Mouse (Mus musculus): ENCODE measurements around the gene 4833427G06Rik. TPM values are rescaled to one million over a fixed set of nuclear protein-coding genes. Genes with fewer than 3 reads are reported as not detected.
A peak's percentile ranks its signal among the peaks of the same experiment; 100 is the strongest.
"Not testable (repeated sequence)": the region's sequence is repeated elsewhere in the genome, so short reads cannot be mapped to it uniquely, and the experiment has no call there.

4833427G06Rik gene
- total RNA-seq (2021), result not detected
- long read RNA-seq, experiment 1, result 0 reads
- long read RNA-seq, experiment 2, result 0 reads

GRCm38 (mm10) chr9:51101756-51102425 is at the start of gene 4833427G06Rik:
Gene 4833427G06Rik, minus strand, starts transcription at chr9:51102078.
- no peak for DNase-seq

- no peak for DNase-seq
Observed at GRCm38 (mm10) chr9:51147294-51147693, 45.4 kb upstream of the 4833427G06Rik start.

GRCm38 (mm10) chr9:51146496-51146895 is 44.6 kb upstream of the 4833427G06Rik start:
- DNase-seq, result no peak

- no peak for DNase-seq
Observed at GRCm38 (mm10) chr9:51144218-51144617, 42.3 kb upstream of the 4833427G06Rik start.

- DNase-seq, result no peak
Observed at GRCm38 (mm10) chr9:51143437-51143836, 41.6 kb upstream of the 4833427G06Rik start.

GRCm38 (mm10) chr9:51140711-51141110 is 38.8 kb upstream of the 4833427G06Rik start:
- no peak for DNase-seq

GRCm38 (mm10) chr9:51139401-51139800 is 37.5 kb upstream of the 4833427G06Rik start:
- not testable (repeated sequence) for DNase-seq

GRCm38 (mm10) chr9:51138301-51138700 is 36.4 kb upstream of the 4833427G06Rik start:
- no peak for DNase-seq

GRCm38 (mm10) chr9:51137836-51138235 is 36.0 kb upstream of the 4833427G06Rik start:
- no peak for DNase-seq

- DNase-seq, result no peak
Observed at GRCm38 (mm10) chr9:51137432-51137831, 35.6 kb upstream of the 4833427G06Rik start.

- DNase-seq, result no peak
Observed at GRCm38 (mm10) chr9:51136985-51137384, 35.1 kb upstream of the 4833427G06Rik start.

GRCm38 (mm10) chr9:51114767-51115166 is 12.9 kb upstream of the 4833427G06Rik start:
- no peak for DNase-seq

GRCm38 (mm10) chr9:51105751-51106150 is 3.9 kb upstream of the 4833427G06Rik start:
- DNase-seq, result no peak

GRCm38 (mm10) chr9:51103808-51104514 is 2.1 kb upstream of the 4833427G06Rik start:
- peak; percentile 8 for DNase-seq

GRCm38 (mm10) chr9:51102963-51103807 is 1.3 kb upstream of the 4833427G06Rik start:
- DNase-seq, result peak; percentile 27

GRCm38 (mm10) chr9:51096306-51096705 is 5.6 kb downstream of the 4833427G06Rik start:
- DNase-seq, result no peak

GRCm38 (mm10) chr9:51093697-51094096 is 8.2 kb downstream of the 4833427G06Rik start:
- no peak for DNase-seq

GRCm38 (mm10) chr9:51081614-51082013 is 20.3 kb downstream of the 4833427G06Rik start:
- DNase-seq, result no peak

- peak; percentile 87 for DNase-seq
Observed at GRCm38 (mm10) chr9:51076979-51077315, 24.9 kb downstream of the 4833427G06Rik start, which contains the start of gene Layn. Gene Layn, minus strand, starts transcription at chr9:51077094.

- no peak for DNase-seq
Observed at GRCm38 (mm10) chr9:51076300-51076978, 25.4 kb downstream of the 4833427G06Rik start.

GRCm38 (mm10) chr9:51075780-51076179 is 26.1 kb downstream of the 4833427G06Rik start:
- peak; percentile 7 for DNase-seq

GRCm38 (mm10) chr9:51070801-51071200 is 31.1 kb downstream of the 4833427G06Rik start:
- no peak for DNase-seq

Data from gastrocnemius, postnatal 25 days (tissue).